Mouse (Mus musculus) neutrophil, adult 5-6 weeks (primary cell): ENCODE data around the gene Rgs5. TPM values are rescaled to one million over a fixed set of nuclear protein-coding genes. Genes with fewer than 3 reads are reported as not detected.

Source experiments
- ATAC-seq: fragments of 151-379, 151-347 bp; 2 replicates; pipeline ENCODE4 v1.8.0; 2017; ENCODE audit warnings: mild to moderate bottlenecking, moderate TSS enrichment; ENCODE audit not compliant: insufficient number of reproducible peaks, poor library complexity, low FRiP score, severe bottlenecking; ENCODE audit errors: extremely low read depth
- total RNA-seq: library from RNA; stranded (forward); fragments of 200-1000 nt; gene quantifications from 2 replicates; pipeline ENCODE4 v1.2.3, GENCODE M21; 2017

Gene Rgs5
- not detected in 2 replicates for total RNA-seq

- no peak for ATAC-seq
Observed at GRCm38 (mm10) chr1:169655256-169655655, at the start of gene Rgs5. Gene Rgs5, plus strand, starts transcription at chr1:169655501.

- no peak for ATAC-seq
Observed at GRCm38 (mm10) chr1:169606164-169606563, 49.1 kb upstream of the Rgs5 start.

- no peak for ATAC-seq
Observed at GRCm38 (mm10) chr1:169629738-169630137, 25.6 kb upstream of the Rgs5 start.

- ATAC-seq: no peak
Observed at GRCm38 (mm10) chr1:169637251-169637750, 18.0 kb upstream of the Rgs5 start.

- no peak for ATAC-seq
Observed at GRCm38 (mm10) chr1:169644884-169645653, 10.2 kb upstream of the Rgs5 start.

- no peak for ATAC-seq
Observed at GRCm38 (mm10) chr1:169659479-169659878, 4.2 kb downstream of the Rgs5 start.

- ATAC-seq: no peak
Observed at GRCm38 (mm10) chr1:169667328-169667727, 12.0 kb downstream of the Rgs5 start.

GRCm38 (mm10) chr1:169670705-169671104 lies 15.4 kb downstream of the Rgs5 start:
- ATAC-seq: no peak

- no peak for ATAC-seq
Observed at GRCm38 (mm10) chr1:169671801-169672200, 16.5 kb downstream of the Rgs5 start.

- no peak for ATAC-seq
Observed at GRCm38 (mm10) chr1:169672272-169672671, 17.0 kb downstream of the Rgs5 start.

GRCm38 (mm10) chr1:169674116-169674515 lies 18.8 kb downstream of the Rgs5 start:
- ATAC-seq: no peak

GRCm38 (mm10) chr1:169676751-169677150 lies 21.4 kb downstream of the Rgs5 start:
- ATAC-seq: no peak

GRCm38 (mm10) chr1:169680455-169681208 lies 25.3 kb downstream of the Rgs5 start:
- ATAC-seq: no peak

- no peak for ATAC-seq
Observed at GRCm38 (mm10) chr1:169682775-169683497, 27.6 kb downstream of the Rgs5 start.

GRCm38 (mm10) chr1:169685257-169685656 lies 30.0 kb downstream of the Rgs5 start:
- no peak for ATAC-seq

GRCm38 (mm10) chr1:169693040-169693439 lies 37.7 kb downstream of the Rgs5 start:
- no peak for ATAC-seq

GRCm38 (mm10) chr1:169693537-169693936 lies 38.2 kb downstream of the Rgs5 start:
- no peak for ATAC-seq

GRCm38 (mm10) chr1:169695356-169695755 lies 40.1 kb downstream of the Rgs5 start:
- ATAC-seq: no peak

- ATAC-seq: no peak
Observed at GRCm38 (mm10) chr1:169697236-169697635, 41.9 kb downstream of the Rgs5 start.
